Mouse (Mus musculus): ENCODE data around the gene Ptprq. TPM values are rescaled to one million over a fixed set of nuclear protein-coding genes. Genes with fewer than 3 reads are reported as not detected.
A peak's percentile ranks its signal among the peaks of the same experiment; 100 is the strongest.

The Ptprq gene
- polyA plus RNA-seq (2015; fragmentation: Nextera tagmentation; extraction: Ambion mirVana) = 0.02 TPM in 2 replicates

DNA sequence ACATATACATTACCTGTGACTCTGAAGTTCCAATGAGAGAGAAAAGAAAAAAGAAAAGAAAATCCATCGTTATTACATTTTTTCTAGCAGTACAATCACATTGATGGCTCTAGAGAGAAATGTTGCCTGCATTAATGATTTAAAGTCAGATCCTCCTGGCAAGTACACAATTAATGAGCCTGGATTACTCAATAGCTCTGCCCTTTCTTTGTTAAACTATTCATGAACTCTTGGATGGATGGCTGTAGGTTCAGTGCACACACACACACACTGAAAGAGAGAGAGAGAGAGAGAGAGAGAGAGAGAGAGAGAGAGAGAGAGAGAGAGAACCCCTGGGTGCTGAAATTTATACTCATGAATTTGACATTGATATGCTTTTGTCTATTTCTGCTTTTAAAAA is at the start of gene Ptprq:
Gene Ptprq (minus strand): TSS at position 246 of the 400 bp plus-strand sequence.
- WGBS = 77% methylated on average over 1 of the region's 1 CpGs
- H3K9me3 ChIP-seq (ENCODE audit: control insufficient read depth, low read length) = no peaks in the 10 kb centered on the region
- H3K9ac ChIP-seq (ENCODE audit: low read depth, low read length) = no peak within 1 kb of the TSS
- no peaks in the 10 kb centered on the region for H3K27me3 ChIP-seq (replicated peaks; ENCODE audit: control insufficient read depth, insufficient read depth, low read length)
- H3K36me3 ChIP-seq (ENCODE audit: control insufficient read depth, insufficient read depth, low read length) = no peaks in the 10 kb centered on the region
- no peak within 1 kb of the TSS for H3K4me3 ChIP-seq (ENCODE audit: low read length)
- ATAC-seq = no peak
- H3K27ac ChIP-seq (ENCODE audit: low read length) = no peak within 1 kb of the TSS
- no peaks in the 10 kb centered on the region for H3K4me1 ChIP-seq (ENCODE audit: control insufficient read depth, insufficient read depth, low read length)
- H3K4me2 ChIP-seq (ENCODE audit: low read depth, low read length) = no peak within 1 kb of the TSS

GRCm38 (mm10) chr10:107759624-107760023 is 39.8 kb upstream of the Ptprq start:
- 75% methylated on average over 1 of the region's 1 CpGs for WGBS
- Histone ChIP-seq H3K9me3 (ENCODE audit: control insufficient read depth, low read length) (no peaks in the 10 kb centered on the region), H3K4me2 (ENCODE audit: low read depth, low read length) (no peak overlapping the region), H3K36me3 (ENCODE audit: control insufficient read depth, insufficient read depth, low read length) (no peaks in the 10 kb centered on the region), H3K4me1 (ENCODE audit: control insufficient read depth, insufficient read depth, low read length) (no peaks in the 10 kb centered on the region), H3K27ac (ENCODE audit: low read length) (no peak overlapping the region), H3K9ac (ENCODE audit: low read depth, low read length) (no peak overlapping the region), H3K4me3 (ENCODE audit: low read length) (no peak overlapping the region), H3K27me3 (replicated peaks; ENCODE audit: control insufficient read depth, insufficient read depth, low read length) (no peaks in the 10 kb centered on the region)
- ATAC-seq = no peak

GRCm38 (mm10) chr10:107753471-107753870 is 33.6 kb upstream of the Ptprq start:
- 0 out of 2 replicates have a peak, but pooled peaks cover 5% of the 10 kb centered on the region for H3K4me1 ChIP-seq (ENCODE audit: control insufficient read depth, insufficient read depth, low read length)
- WGBS = 88% methylated on average over 3 of the region's 3 CpGs
- no peaks in the 10 kb centered on the region for H3K9me3 ChIP-seq (ENCODE audit: control insufficient read depth, low read length)
- no peak for ATAC-seq
- no peak overlapping the region for H3K4me3 ChIP-seq (ENCODE audit: low read length)
- no peak overlapping the region for H3K27ac ChIP-seq (ENCODE audit: low read length)
- H3K9ac ChIP-seq (ENCODE audit: low read depth, low read length) = no peak overlapping the region
- no peak overlapping the region for H3K4me2 ChIP-seq (ENCODE audit: low read depth, low read length)
- H3K27me3 ChIP-seq (replicated peaks; ENCODE audit: control insufficient read depth, insufficient read depth, low read length) = no peaks in the 10 kb centered on the region
- no peaks in the 10 kb centered on the region for H3K36me3 ChIP-seq (ENCODE audit: control insufficient read depth, insufficient read depth, low read length)

- Histone ChIP-seq H3K36me3 (ENCODE audit: control insufficient read depth, insufficient read depth, low read length) (no peaks in the 10 kb centered on the region), H3K9me3 (ENCODE audit: control insufficient read depth, low read length) (no peaks in the 10 kb centered on the region), H3K4me1 (ENCODE audit: control insufficient read depth, insufficient read depth, low read length) (0 out of 2 replicates have a peak, but pooled peaks cover 5% of the 10 kb centered on the region), H3K27me3 (replicated peaks; ENCODE audit: control insufficient read depth, insufficient read depth, low read length) (no peaks in the 10 kb centered on the region), H3K4me3 (ENCODE audit: low read length) (peak overlapping the region; percentile 24), H3K4me2 (ENCODE audit: low read depth, low read length) (peak overlapping the region; percentile 37), H3K27ac (ENCODE audit: low read length) (no peak overlapping the region), H3K9ac (ENCODE audit: low read depth, low read length) (no peak overlapping the region)
- peak; percentile 77 for ATAC-seq
- WGBS = 26% methylated on average over 15 of the region's 15 CpGs
These were observed 32.7 kb upstream of the Ptprq start for GRCm38 (mm10) chr10:107752351-107753143.

DNA sequence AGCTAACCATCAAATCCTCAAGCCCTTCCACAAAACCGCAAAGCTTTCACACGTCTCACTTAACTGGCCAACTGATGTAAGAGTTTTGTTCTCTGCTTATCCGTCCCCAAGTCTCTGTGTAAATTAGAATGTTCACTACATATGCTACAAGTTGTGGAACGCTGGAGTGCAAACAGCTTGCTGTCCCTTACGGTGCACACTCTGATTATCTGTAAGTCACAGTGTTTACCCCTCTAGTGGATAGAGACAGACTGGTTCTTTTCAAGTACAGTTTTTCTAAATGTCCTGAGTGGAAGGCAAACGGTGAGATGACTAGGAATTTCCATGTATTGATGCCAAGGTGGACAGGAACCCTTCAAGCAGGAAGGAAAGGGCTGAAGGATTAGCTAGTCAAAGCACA is 32.1 kb upstream of the Ptprq start:
- 28% methylated on average over 6 of the region's 6 CpGs for WGBS
- ATAC-seq = peak; percentile 13; the same call in 1 of the 2 replicates
- Histone ChIP-seq H3K27ac (ENCODE audit: low read length) (no peak overlapping the region), H3K9ac (ENCODE audit: low read depth, low read length) (no peak overlapping the region), H3K4me2 (ENCODE audit: low read depth, low read length) (peak overlapping the region; percentile 37; the same call in 1 of the 2 replicates), H3K4me3 (ENCODE audit: low read length) (no peak overlapping the region), H3K27me3 (replicated peaks; ENCODE audit: control insufficient read depth, insufficient read depth, low read length) (no peaks in the 10 kb centered on the region), H3K36me3 (ENCODE audit: control insufficient read depth, insufficient read depth, low read length) (no peaks in the 10 kb centered on the region), H3K9me3 (ENCODE audit: control insufficient read depth, low read length) (no peaks in the 10 kb centered on the region), H3K4me1 (ENCODE audit: control insufficient read depth, insufficient read depth, low read length) (0 out of 2 replicates have a peak, but pooled peaks cover 5% of the 10 kb centered on the region)

GRCm38 (mm10) chr10:107747566-107747965 is 27.7 kb upstream of the Ptprq start:
- H3K4me2 ChIP-seq (ENCODE audit: low read depth, low read length) = no peak overlapping the region
- no peaks in the 10 kb centered on the region for H3K36me3 ChIP-seq (ENCODE audit: control insufficient read depth, insufficient read depth, low read length)
- WGBS = 22% methylated on average over 5 of the region's 5 CpGs
- 0 out of 2 replicates have a peak, but pooled peaks cover under 1% of the 10 kb centered on the region for H3K4me1 ChIP-seq (ENCODE audit: control insufficient read depth, insufficient read depth, low read length)
- H3K9ac ChIP-seq (ENCODE audit: low read depth, low read length) = no peak overlapping the region
- no peak for ATAC-seq
- H3K27ac ChIP-seq (ENCODE audit: low read length) = no peak overlapping the region
- no peaks in the 10 kb centered on the region for H3K9me3 ChIP-seq (ENCODE audit: control insufficient read depth, low read length)
- no peak overlapping the region for H3K4me3 ChIP-seq (ENCODE audit: low read length)
- no peaks in the 10 kb centered on the region for H3K27me3 ChIP-seq (replicated peaks; ENCODE audit: control insufficient read depth, insufficient read depth, low read length)

DNA sequence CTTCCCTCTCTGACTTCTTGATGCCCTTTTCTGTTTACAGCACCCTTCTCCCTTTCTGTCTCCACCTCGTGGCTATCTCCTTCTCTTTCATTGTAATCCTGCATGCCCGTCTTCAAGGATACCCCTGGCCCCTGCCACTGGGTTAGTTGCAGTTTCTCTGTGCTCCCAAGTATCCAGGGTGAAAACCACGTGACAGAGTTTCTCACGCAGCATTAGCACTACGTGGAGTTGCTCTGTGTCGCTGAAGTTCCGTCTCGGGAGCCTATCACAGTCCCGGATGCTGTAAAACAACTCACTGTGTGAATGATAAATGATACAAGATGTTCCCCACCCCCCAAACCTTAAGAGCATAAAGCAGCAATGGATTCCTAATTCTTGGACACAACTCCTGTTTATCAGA is 26.9 kb upstream of the Ptprq start:
- H3K4me1 ChIP-seq (ENCODE audit: control insufficient read depth, insufficient read depth, low read length) = no peaks in the 10 kb centered on the region
- WGBS = 11% methylated on average over 9 of the region's 9 CpGs
- peak overlapping the region; percentile 2; the same call in 1 of the 2 replicates for H3K4me2 ChIP-seq (ENCODE audit: low read depth, low read length)
- H3K27ac ChIP-seq (ENCODE audit: low read length) = no peak overlapping the region
- no peak overlapping the region for H3K9ac ChIP-seq (ENCODE audit: low read depth, low read length)
- no peak; the same call in 1 of the 2 replicates for ATAC-seq
- no peak overlapping the region for H3K4me3 ChIP-seq (ENCODE audit: low read length)
- H3K36me3 ChIP-seq (ENCODE audit: control insufficient read depth, insufficient read depth, low read length) = no peaks in the 10 kb centered on the region
- no peaks in the 10 kb centered on the region for H3K9me3 ChIP-seq (ENCODE audit: control insufficient read depth, low read length)
- H3K27me3 ChIP-seq (replicated peaks; ENCODE audit: control insufficient read depth, insufficient read depth, low read length) = no peaks in the 10 kb centered on the region

GRCm38 (mm10) chr10:107739815-107740214 is 20.0 kb upstream of the Ptprq start:
- Histone ChIP-seq H3K9ac (ENCODE audit: low read depth, low read length) (no peak overlapping the region), H3K36me3 (ENCODE audit: control insufficient read depth, insufficient read depth, low read length) (no peaks in the 10 kb centered on the region), H3K4me3 (ENCODE audit: low read length) (no peak overlapping the region), H3K27me3 (replicated peaks; ENCODE audit: control insufficient read depth, insufficient read depth, low read length) (no peaks in the 10 kb centered on the region), H3K4me2 (ENCODE audit: low read depth, low read length) (no peak overlapping the region), H3K4me1 (ENCODE audit: control insufficient read depth, insufficient read depth, low read length) (no peaks in the 10 kb centered on the region), H3K9me3 (ENCODE audit: control insufficient read depth, low read length) (no peaks in the 10 kb centered on the region), H3K27ac (ENCODE audit: low read length) (no peak overlapping the region)
- ATAC-seq = no peak
- 86% methylated on average over 5 of the region's 5 CpGs for WGBS

DNA sequence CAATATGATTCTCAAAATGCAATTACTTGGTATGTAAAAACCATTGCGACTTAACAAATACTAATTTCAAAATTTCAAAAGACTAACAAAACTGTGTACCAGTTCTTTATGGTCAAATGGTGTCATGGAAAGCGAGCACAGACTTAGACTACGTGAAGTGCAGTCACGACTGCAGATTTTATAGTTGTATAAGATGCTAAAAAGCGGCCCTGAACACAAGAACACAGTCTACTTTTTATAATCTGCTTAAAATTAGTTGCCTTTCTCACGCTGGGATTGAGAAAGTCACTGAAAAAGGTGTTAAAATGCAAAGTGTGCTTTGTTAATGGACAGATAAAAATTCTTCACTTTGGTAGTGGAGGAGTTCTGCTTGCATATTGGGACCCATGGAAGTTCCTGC is 17.9 kb upstream of the Ptprq start:
- no peak for ATAC-seq
- no peaks in the 10 kb centered on the region for H3K4me1 ChIP-seq (ENCODE audit: control insufficient read depth, insufficient read depth, low read length)
- H3K27ac ChIP-seq (ENCODE audit: low read length) = no peak overlapping the region
- 82% methylated on average over 6 of the region's 6 CpGs for WGBS
- H3K36me3 ChIP-seq (ENCODE audit: control insufficient read depth, insufficient read depth, low read length) = no peaks in the 10 kb centered on the region
- H3K4me3 ChIP-seq (ENCODE audit: low read length) = no peak overlapping the region
- no peaks in the 10 kb centered on the region for H3K27me3 ChIP-seq (replicated peaks; ENCODE audit: control insufficient read depth, insufficient read depth, low read length)
- H3K4me2 ChIP-seq (ENCODE audit: low read depth, low read length) = no peak overlapping the region
- no peak overlapping the region for H3K9ac ChIP-seq (ENCODE audit: low read depth, low read length)
- no peaks in the 10 kb centered on the region for H3K9me3 ChIP-seq (ENCODE audit: control insufficient read depth, low read length)
